Mouse (Mus musculus): ENCODE measurements at regions not wholly inside any gene's neighbourhood (a gene's known extent, or its start where the extent isn't known, plus 50 kb on each side); places are given as distances from the start of the nearest gene placed in this dataset.
A peak's percentile ranks its signal among the peaks of the same experiment; 100 is the strongest.

GRCm38 (mm10) chr1:186888767-186889583, 78.2 kb upstream of the D1Pas1 start:
- 20% methylated on average over 11 of the region's 11 CpGs for WGBS
- peaks cover 16% of the 10 kb centered on the region for H3K27me3 ChIP-seq (ENCODE audit: insufficient read depth, low read length)
- no peak for TF ChIP-seq CTCF (IDR thresholded peaks at IDR 0.05; ENCODE audit: low read depth)
- no peaks in the 10 kb centered on the region for H3K9me3 ChIP-seq (ENCODE audit: low read length)
- no peaks in the 10 kb centered on the region for H3K36me3 ChIP-seq (ENCODE audit: insufficient read depth)
- no peak overlapping the region for H3K4me3 ChIP-seq (ENCODE audit: low read depth, low read length)
- H3K4me1 ChIP-seq (ENCODE audit: insufficient read depth), result no peaks in the 10 kb centered on the region
- DNase-seq (peak; percentile 15), ATAC-seq (0 out of 2 replicates have a peak, but pooled peaks have one; percentile 32)
- no peak overlapping the region for H3K4me2 ChIP-seq (ENCODE audit: low read depth)
- no peak overlapping the region for H3K27ac ChIP-seq (ENCODE audit: low read depth, low read length)
- no peak overlapping the region for H3K9ac ChIP-seq

GRCm38 (mm10) chr1:186887127-186887526, 80.1 kb upstream of the D1Pas1 start:
- H3K4me2 ChIP-seq (ENCODE audit: low read depth), result no peak overlapping the region
- 53% methylated on average over 3 of the region's 3 CpGs for WGBS
- no peak for ATAC-seq
- no peaks in the 10 kb centered on the region for H3K4me1 ChIP-seq (ENCODE audit: insufficient read depth)
- DNase-seq, result no peak
- H3K27me3 ChIP-seq (ENCODE audit: insufficient read depth, low read length), result peaks cover 8% of the 10 kb centered on the region
- H3K4me3 ChIP-seq (ENCODE audit: low read depth, low read length), result no peak overlapping the region
- no peak overlapping the region for H3K27ac ChIP-seq (ENCODE audit: low read depth, low read length)
- H3K9me3 ChIP-seq (ENCODE audit: low read length), result no peaks in the 10 kb centered on the region
- TF ChIP-seq CTCF (IDR thresholded peaks at IDR 0.05; ENCODE audit: low read depth), result no peak
- no peaks in the 10 kb centered on the region for H3K36me3 ChIP-seq (ENCODE audit: insufficient read depth)
- H3K9ac ChIP-seq, result no peak overlapping the region

- Histone ChIP-seq H3K9ac (no peak overlapping the region), H3K27ac (ENCODE audit: low read depth, low read length) (no peak overlapping the region), H3K9me3 (ENCODE audit: low read length) (no peaks in the 10 kb centered on the region), H3K4me3 (ENCODE audit: low read depth, low read length) (no peak overlapping the region), H3K27me3 (ENCODE audit: insufficient read depth, low read length) (no peaks in the 10 kb centered on the region; the same call in 1 of the 2 replicates), H3K4me2 (ENCODE audit: low read depth) (no peak overlapping the region), H3K36me3 (ENCODE audit: insufficient read depth) (no peaks in the 10 kb centered on the region), H3K4me1 (ENCODE audit: insufficient read depth) (no peaks in the 10 kb centered on the region)
- DNase-seq (no peak), ATAC-seq (no peak)
- no peak for TF ChIP-seq CTCF (IDR thresholded peaks at IDR 0.05; ENCODE audit: low read depth)
- 36% methylated on average over 2 of the region's 2 CpGs for WGBS
These were observed 86.8 kb upstream of the D1Pas1 start for GRCm38 (mm10) chr1:186880391-186880790.

- Histone ChIP-seq H3K4me2 (ENCODE audit: low read depth) (no peak overlapping the region), H3K4me3 (ENCODE audit: low read depth, low read length) (no peak overlapping the region), H3K9me3 (ENCODE audit: low read length) (no peaks in the 10 kb centered on the region), H3K4me1 (ENCODE audit: insufficient read depth) (no peaks in the 10 kb centered on the region), H3K9ac (no peak overlapping the region), H3K36me3 (ENCODE audit: insufficient read depth) (no peaks in the 10 kb centered on the region), H3K27me3 (ENCODE audit: insufficient read depth, low read length) (no peaks in the 10 kb centered on the region), H3K27ac (ENCODE audit: low read depth, low read length) (no peak overlapping the region)
- TF ChIP-seq CTCF (IDR thresholded peaks at IDR 0.05; ENCODE audit: low read depth), result no peak
- peak; percentile 59 for ATAC-seq
- DNase-seq, result peak; percentile 30
- WGBS, result 73% methylated on average over 10 of the region's 10 CpGs
These were observed 106.4 kb upstream of the D1Pas1 start for GRCm38 (mm10) chr1:186860608-186861444.

- H3K4me3 ChIP-seq (ENCODE audit: low read depth, low read length), result no peak overlapping the region
These were observed 108.9 kb upstream of the D1Pas1 start for GRCm38 (mm10) chr1:186858285-186858684.

GRCm38 (mm10) chr1:186855474-186856036, 106.4 kb upstream of the Rrp15 start:
- DNase-seq, result no peak
- Histone ChIP-seq H3K4me3 (ENCODE audit: low read depth, low read length) (no peak overlapping the region), H3K27ac (ENCODE audit: low read depth, low read length) (no peak overlapping the region), H3K9ac (no peak overlapping the region), H3K36me3 (ENCODE audit: insufficient read depth) (no peaks in the 10 kb centered on the region), H3K27me3 (ENCODE audit: insufficient read depth, low read length) (no peaks in the 10 kb centered on the region), H3K4me1 (ENCODE audit: insufficient read depth) (no peaks in the 10 kb centered on the region), H3K4me2 (ENCODE audit: low read depth) (no peak overlapping the region), H3K9me3 (ENCODE audit: low read length) (no peaks in the 10 kb centered on the region)
- WGBS, result 84% methylated on average over 3 of the region's 3 CpGs
- no peak for ATAC-seq
- TF ChIP-seq CTCF (IDR thresholded peaks at IDR 0.05; ENCODE audit: low read depth), result no peak

More at GRCm38 (mm10) chr1:186858285-186858684, 108.9 kb upstream of the D1Pas1 start:
- TF ChIP-seq CTCF (IDR thresholded peaks at IDR 0.05; ENCODE audit: low read depth), result no peak
- no peaks in the 10 kb centered on the region for H3K36me3 ChIP-seq (ENCODE audit: insufficient read depth)
- H3K9ac ChIP-seq, result no peak overlapping the region
- DNase-seq, result no peak
- H3K9me3 ChIP-seq (ENCODE audit: low read length), result no peaks in the 10 kb centered on the region
- 93% methylated on average over 21 of the region's 21 CpGs for WGBS
- H3K27me3 ChIP-seq (ENCODE audit: insufficient read depth, low read length), result no peaks in the 10 kb centered on the region
- no peaks in the 10 kb centered on the region for H3K4me1 ChIP-seq (ENCODE audit: insufficient read depth)
- H3K27ac ChIP-seq (ENCODE audit: low read depth, low read length), result no peak overlapping the region
- no peak overlapping the region for H3K4me2 ChIP-seq (ENCODE audit: low read depth)
- no peak for ATAC-seq
